Mouse (Mus musculus): Measurements from ENCODE around the gene Cacna1d. TPM values are rescaled to one million over a fixed set of nuclear protein-coding genes. Genes with fewer than 3 reads are reported as not detected.

The Cacna1d gene
- polyA plus RNA-seq (2014; fragmentation: Nextera tagmentation; extraction: Ambion mirVana): 10.5 and 13.5 TPM in 2 replicates

DNA sequence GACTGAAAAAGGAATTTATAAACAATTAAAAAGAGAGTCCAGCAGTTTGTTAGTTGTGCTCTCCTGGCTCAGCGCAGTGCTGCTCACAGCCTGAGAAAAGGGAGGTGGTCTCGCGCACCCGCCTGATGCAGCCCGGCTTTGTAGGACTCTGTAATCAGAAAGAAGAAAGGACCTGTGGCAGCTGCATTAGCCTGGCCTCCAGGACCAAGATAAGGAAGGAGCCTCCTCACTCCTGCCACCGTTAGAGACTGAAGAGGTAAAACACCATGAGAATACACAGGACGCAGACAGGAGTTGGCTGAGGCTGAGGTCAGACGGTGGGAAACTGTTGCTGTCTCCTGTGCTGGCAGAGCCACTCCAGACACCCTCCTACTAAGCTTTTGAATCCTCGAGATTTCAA lies at the start of gene Cacna1d:
Cacna1d (minus strand) TSS at position 114 of the 400 bp plus-strand sequence.
- Histone ChIP-seq H3K36me3 (replicated peaks; ENCODE audit: control insufficient read depth, insufficient read depth) (peaks cover 75% of the 10 kb centered on the region), H3K27me3 (ENCODE audit: control insufficient read depth, insufficient read depth, low read length) (no peaks in the 10 kb centered on the region), H3K4me2 (replicated peaks) (no peak within 1 kb of the TSS), H3K9ac (no peak within 1 kb of the TSS), H3K27ac (no peak within 1 kb of the TSS), H3K4me3 (replicated peaks; ENCODE audit: low read length) (no peak within 1 kb of the TSS), H3K4me1 (replicated peaks; ENCODE audit: control insufficient read depth, insufficient read depth, low read length) (no peaks in the 10 kb centered on the region), H3K9me3 (ENCODE audit: control insufficient read depth, low read length) (no peaks in the 10 kb centered on the region)
- 95% methylated on average over 9 of the region's 9 CpGs for WGBS
- no peak for DNase-seq (ENCODE audit: low spot score)
- ATAC-seq (ENCODE audit: low FRiP score): no peak

DNA sequence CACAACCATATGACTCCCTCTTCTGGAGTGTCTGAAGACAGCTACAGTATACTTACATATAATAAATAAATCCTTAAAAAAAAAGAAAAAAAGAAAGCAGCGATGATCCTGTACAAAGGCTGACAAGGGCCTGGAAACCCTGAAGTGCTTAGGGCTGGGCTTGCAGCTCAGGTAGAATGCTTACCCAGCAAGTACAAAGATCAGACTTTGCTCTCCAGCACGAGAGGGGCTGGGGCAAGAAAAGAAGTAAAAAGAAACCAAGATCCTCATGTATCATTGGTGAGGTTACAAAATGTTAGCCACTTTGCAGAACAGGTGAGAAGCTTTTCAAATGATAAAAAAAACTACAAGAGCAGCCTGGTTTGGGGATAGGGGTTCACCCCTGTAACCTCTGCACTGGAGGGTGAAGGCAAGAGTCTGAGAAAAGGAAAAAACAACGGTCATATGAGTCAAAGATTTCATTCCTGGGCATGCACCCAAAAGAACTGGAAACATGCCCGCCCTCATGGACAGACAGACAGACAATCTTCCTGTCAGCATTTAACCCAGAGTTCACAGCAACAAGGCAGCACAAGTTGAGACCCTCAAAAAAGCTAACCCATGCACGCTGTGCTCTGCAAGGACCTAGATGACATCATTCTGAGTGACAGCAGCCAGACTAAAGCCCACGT lies 42.7 kb upstream of the Cacna1d start:
- Histone ChIP-seq H3K4me1 (replicated peaks; ENCODE audit: control insufficient read depth, insufficient read depth, low read length) (peaks cover 5% of the 10 kb centered on the region; the same call in 1 of the 2 replicates), H3K27ac (no peak overlapping the region), H3K4me2 (replicated peaks) (no peak overlapping the region), H3K4me3 (replicated peaks; ENCODE audit: low read length) (no peak overlapping the region), H3K36me3 (replicated peaks; ENCODE audit: control insufficient read depth, insufficient read depth) (no peaks in the 10 kb centered on the region), H3K9ac (no peak overlapping the region), H3K27me3 (ENCODE audit: control insufficient read depth, insufficient read depth, low read length) (no peaks in the 10 kb centered on the region), H3K9me3 (ENCODE audit: control insufficient read depth, low read length) (no peaks in the 10 kb centered on the region)
- ATAC-seq (ENCODE audit: low FRiP score) (no peak), DNase-seq (ENCODE audit: low spot score) (no peak)
- WGBS: 78% methylated on average over 6 of the region's 6 CpGs

DNA sequence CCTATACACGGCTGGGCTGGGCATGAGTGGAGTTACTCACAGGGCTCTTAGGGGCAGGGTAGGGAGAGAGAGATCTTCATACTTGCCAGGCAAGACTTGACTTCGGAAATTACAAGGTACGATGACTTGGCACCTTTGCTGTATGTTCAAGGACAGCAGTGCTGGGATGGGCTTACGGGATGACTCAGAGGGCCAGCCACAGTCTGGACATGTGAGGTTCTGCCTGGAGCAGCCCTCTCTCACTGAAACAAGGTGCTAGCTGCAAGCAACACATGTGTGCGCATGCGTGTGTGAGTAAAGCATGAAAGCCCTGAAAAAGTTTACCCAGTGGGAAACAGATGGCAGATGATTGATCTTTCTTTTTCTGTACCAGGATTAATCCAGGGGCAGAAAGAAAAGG lies 40.6 kb upstream of the Cacna1d start:
- 88% methylated on average over 6 of the region's 6 CpGs for WGBS
- DNase-seq (ENCODE audit: low spot score): no peak

DNA sequence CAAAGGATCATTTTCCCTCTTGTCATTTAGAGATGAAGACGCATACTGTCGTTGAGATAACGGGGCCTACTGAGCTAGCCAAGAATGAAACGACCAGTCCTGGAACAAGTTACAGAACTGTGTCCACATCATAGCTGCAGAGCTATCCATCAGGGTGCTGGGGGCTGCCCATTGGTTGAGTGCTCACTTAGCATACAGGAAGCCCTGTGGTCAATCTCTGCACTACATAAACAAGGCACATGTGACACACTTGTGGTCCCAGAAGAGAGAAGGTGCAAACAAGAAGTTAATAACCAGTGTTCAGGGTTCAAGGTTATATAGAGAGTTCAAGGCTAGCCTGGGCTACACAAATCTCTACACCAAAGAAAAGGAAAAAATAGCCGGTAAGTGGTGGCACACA lies 40.2 kb upstream of the Cacna1d start:
- Histone ChIP-seq H3K27ac (no peak overlapping the region), H3K36me3 (replicated peaks; ENCODE audit: control insufficient read depth, insufficient read depth) (peaks cover 16% of the 10 kb centered on the region), H3K9ac (no peak overlapping the region), H3K27me3 (ENCODE audit: control insufficient read depth, insufficient read depth, low read length) (no peaks in the 10 kb centered on the region), H3K9me3 (ENCODE audit: control insufficient read depth, low read length) (no peaks in the 10 kb centered on the region), H3K4me3 (replicated peaks; ENCODE audit: low read length) (no peak overlapping the region), H3K4me1 (replicated peaks; ENCODE audit: control insufficient read depth, insufficient read depth, low read length) (peaks cover 5% of the 10 kb centered on the region; the same call in 1 of the 2 replicates), H3K4me2 (replicated peaks) (no peak overlapping the region)
- ATAC-seq (ENCODE audit: low FRiP score) (no peak), DNase-seq (ENCODE audit: low spot score) (no peak)
- 73% methylated on average over 5 of the region's 5 CpGs for WGBS

More for the DNA sequence above, 40.6 kb upstream of the Cacna1d start:
- peaks cover 5% of the 10 kb centered on the region; the same call in 1 of the 2 replicates for H3K4me1 ChIP-seq (replicated peaks; ENCODE audit: control insufficient read depth, insufficient read depth, low read length)
- no peak for ATAC-seq (ENCODE audit: low FRiP score)
- peaks cover 13% of the 10 kb centered on the region for H3K36me3 ChIP-seq (replicated peaks; ENCODE audit: control insufficient read depth, insufficient read depth)
- no peak overlapping the region for H3K9ac ChIP-seq
- H3K27ac ChIP-seq: no peak overlapping the region
- no peaks in the 10 kb centered on the region for H3K9me3 ChIP-seq (ENCODE audit: control insufficient read depth, low read length)
- H3K4me3 ChIP-seq (replicated peaks; ENCODE audit: low read length): no peak overlapping the region
- H3K4me2 ChIP-seq (replicated peaks): no peak overlapping the region
- H3K27me3 ChIP-seq (ENCODE audit: control insufficient read depth, insufficient read depth, low read length): no peaks in the 10 kb centered on the region

DNA sequence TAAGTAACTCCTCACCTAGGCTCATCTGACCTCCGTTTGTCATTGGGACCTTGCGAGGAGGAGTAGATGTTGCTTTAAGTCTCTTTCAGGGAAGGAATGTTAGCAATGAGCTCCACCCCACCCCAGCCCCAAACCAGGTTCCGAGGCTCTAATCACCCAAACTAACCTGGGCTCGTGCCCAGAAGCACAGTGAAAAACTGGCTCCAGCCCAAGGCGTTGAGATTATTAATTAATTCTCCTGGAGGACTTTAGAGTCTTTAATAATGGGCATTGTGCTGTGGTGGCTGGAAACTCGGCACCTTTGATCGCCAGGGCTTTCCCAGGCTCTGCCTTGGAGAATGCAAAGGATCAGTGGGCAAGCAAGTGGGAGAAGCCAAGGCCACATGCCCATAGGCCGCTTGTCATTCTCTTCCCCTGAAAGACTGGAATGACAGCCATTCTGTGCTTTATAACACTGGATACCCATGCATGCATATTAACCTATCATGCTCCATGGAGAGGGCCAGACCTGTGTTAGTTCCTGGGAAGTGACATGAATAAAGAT lies 39.5 kb upstream of the Cacna1d start:
- H3K9me3 ChIP-seq (ENCODE audit: control insufficient read depth, low read length): no peaks in the 10 kb centered on the region
- H3K36me3 ChIP-seq (replicated peaks; ENCODE audit: control insufficient read depth, insufficient read depth): peaks cover 22% of the 10 kb centered on the region
- ATAC-seq (ENCODE audit: low FRiP score) (peak; percentile 27; the same call in 1 of the 2 replicates), DNase-seq (ENCODE audit: low spot score) (peak; percentile 50)
- peaks cover 5% of the 10 kb centered on the region; the same call in 1 of the 2 replicates for H3K4me1 ChIP-seq (replicated peaks; ENCODE audit: control insufficient read depth, insufficient read depth, low read length)
- no peak overlapping the region for H3K4me3 ChIP-seq (replicated peaks; ENCODE audit: low read length)
- no peak overlapping the region for H3K4me2 ChIP-seq (replicated peaks)
- H3K27me3 ChIP-seq (ENCODE audit: control insufficient read depth, insufficient read depth, low read length): no peaks in the 10 kb centered on the region
- 0 out of 2 replicates have a peak overlapping the region, but pooled peaks have one; percentile 3 for H3K27ac ChIP-seq
- WGBS: 53% methylated on average over 8 of the region's 8 CpGs
- H3K9ac ChIP-seq: no peak overlapping the region

DNA sequence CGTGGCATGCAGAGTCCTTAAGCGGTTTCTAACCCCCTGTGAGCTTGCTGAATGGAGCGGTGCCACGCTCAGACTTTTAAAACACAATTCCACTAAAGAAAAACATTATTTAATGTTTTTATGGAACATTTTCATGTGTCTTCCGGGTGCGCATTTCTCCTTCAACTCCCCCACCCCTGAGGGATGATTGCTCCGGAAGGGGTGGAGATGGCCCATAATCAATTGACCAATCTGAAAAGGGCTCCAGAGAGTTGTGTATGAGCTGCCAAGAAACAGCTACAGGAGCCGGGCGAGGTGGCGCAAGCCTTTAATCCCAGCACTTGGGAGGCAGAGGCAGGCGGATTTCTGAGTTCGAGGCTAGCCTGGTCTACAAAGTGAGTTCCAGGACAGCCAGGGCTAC lies 38.2 kb upstream of the Cacna1d start:
- H3K4me1 ChIP-seq (replicated peaks; ENCODE audit: control insufficient read depth, insufficient read depth, low read length): peaks cover 5% of the 10 kb centered on the region; the same call in 1 of the 2 replicates
- WGBS: 92% methylated on average over 12 of the region's 12 CpGs
- H3K4me2 ChIP-seq (replicated peaks): no peak overlapping the region
- H3K36me3 ChIP-seq (replicated peaks; ENCODE audit: control insufficient read depth, insufficient read depth): peaks cover 36% of the 10 kb centered on the region
- no peak overlapping the region for H3K27ac ChIP-seq
- ATAC-seq (ENCODE audit: low FRiP score): no peak
- no peak overlapping the region for H3K4me3 ChIP-seq (replicated peaks; ENCODE audit: low read length)
- no peak overlapping the region for H3K9ac ChIP-seq
- H3K9me3 ChIP-seq (ENCODE audit: control insufficient read depth, low read length): no peaks in the 10 kb centered on the region
- no peak for DNase-seq (ENCODE audit: low spot score)
- no peaks in the 10 kb centered on the region for H3K27me3 ChIP-seq (ENCODE audit: control insufficient read depth, insufficient read depth, low read length)

DNA sequence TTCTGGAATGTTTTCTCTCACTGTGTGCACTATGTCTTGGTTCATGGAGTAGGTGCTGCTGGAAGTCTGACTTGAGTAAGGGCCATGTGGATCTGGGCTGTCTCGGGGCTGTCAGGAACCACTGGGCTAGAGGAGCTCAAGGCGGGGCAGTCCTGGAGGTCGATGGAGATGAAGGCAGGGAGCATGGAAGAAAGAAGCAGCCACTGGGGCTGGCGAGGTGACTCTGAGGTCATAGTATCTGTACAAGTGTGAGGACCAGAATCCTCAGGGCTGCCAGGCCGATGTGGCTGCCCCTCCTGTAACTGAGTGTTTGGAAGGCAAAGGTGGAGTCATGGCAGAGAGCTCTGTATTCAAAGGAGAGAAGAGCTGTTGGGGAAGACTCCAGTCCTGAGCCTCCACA lies 37.7 kb upstream of the Cacna1d start:
- Histone ChIP-seq H3K27me3 (ENCODE audit: control insufficient read depth, insufficient read depth, low read length) (no peaks in the 10 kb centered on the region), H3K4me1 (replicated peaks; ENCODE audit: control insufficient read depth, insufficient read depth, low read length) (peaks cover 5% of the 10 kb centered on the region; the same call in 1 of the 2 replicates), H3K4me2 (replicated peaks) (no peak overlapping the region), H3K4me3 (replicated peaks; ENCODE audit: low read length) (no peak overlapping the region), H3K9me3 (ENCODE audit: control insufficient read depth, low read length) (no peaks in the 10 kb centered on the region), H3K27ac (no peak overlapping the region), H3K36me3 (replicated peaks; ENCODE audit: control insufficient read depth, insufficient read depth) (peaks cover 40% of the 10 kb centered on the region), H3K9ac (no peak overlapping the region)
- WGBS: 84% methylated on average over 5 of the region's 5 CpGs
- no peak for DNase-seq (ENCODE audit: low spot score)
- no peak for ATAC-seq (ENCODE audit: low FRiP score)

DNA sequence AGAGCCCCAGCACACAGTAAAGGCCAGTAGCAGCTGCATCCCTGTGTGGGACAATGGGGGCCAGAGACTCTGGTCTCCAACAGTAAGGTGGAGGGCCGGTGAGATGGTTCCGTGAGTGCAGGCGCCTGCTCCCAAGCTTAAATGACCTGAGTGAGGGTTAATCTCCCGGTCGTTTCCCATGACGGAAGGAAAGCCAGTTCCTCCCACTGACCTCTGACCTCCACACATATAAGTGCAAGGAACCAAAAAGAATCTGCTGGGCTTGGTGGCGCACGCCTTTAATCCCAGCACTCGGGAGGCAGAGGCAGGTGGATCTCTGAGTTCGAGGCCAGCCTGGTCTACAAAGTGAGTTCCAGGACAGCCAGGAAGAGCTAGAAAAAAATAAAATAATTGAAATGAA lies 37.1 kb upstream of the Cacna1d start:
- Histone ChIP-seq H3K4me3 (replicated peaks; ENCODE audit: low read length) (no peak overlapping the region), H3K36me3 (replicated peaks; ENCODE audit: control insufficient read depth, insufficient read depth) (peaks cover 46% of the 10 kb centered on the region), H3K9ac (no peak overlapping the region), H3K27ac (no peak overlapping the region), H3K27me3 (ENCODE audit: control insufficient read depth, insufficient read depth, low read length) (no peaks in the 10 kb centered on the region), H3K4me2 (replicated peaks) (no peak overlapping the region), H3K4me1 (replicated peaks; ENCODE audit: control insufficient read depth, insufficient read depth, low read length) (peaks cover 5% of the 10 kb centered on the region; the same call in 1 of the 2 replicates), H3K9me3 (ENCODE audit: control insufficient read depth, low read length) (no peaks in the 10 kb centered on the region)
- DNase-seq (ENCODE audit: low spot score) (no peak), ATAC-seq (ENCODE audit: low FRiP score) (no peak)
- 90% methylated on average over 10 of the region's 10 CpGs for WGBS

DNA sequence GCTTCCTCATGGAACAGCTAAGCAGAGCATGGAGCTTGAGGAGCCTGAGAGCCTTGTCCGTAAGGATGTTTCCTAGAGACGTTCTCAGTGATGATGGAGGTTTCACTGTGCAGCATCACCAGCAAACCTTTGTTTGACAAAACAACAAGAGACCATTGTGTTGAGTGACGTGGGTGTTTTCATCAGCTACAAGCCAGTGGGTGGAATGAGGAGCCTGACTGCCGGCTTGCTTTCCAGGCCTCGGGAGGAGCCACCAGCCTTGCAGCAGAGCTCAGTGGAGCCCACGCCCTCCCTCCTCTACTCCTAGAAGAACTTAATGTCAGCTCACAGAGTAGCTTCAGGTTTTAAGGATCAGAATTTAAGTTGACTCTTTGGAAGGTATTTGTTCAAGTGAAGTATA lies 32.1 kb upstream of the Cacna1d start:
- no peak overlapping the region for H3K9ac ChIP-seq
- H3K9me3 ChIP-seq (ENCODE audit: control insufficient read depth, low read length): no peaks in the 10 kb centered on the region
- H3K4me2 ChIP-seq (replicated peaks): no peak overlapping the region
- no peak for ATAC-seq (ENCODE audit: low FRiP score)
- 70% methylated on average over 6 of the region's 6 CpGs for WGBS
- H3K4me1 ChIP-seq (replicated peaks; ENCODE audit: control insufficient read depth, insufficient read depth, low read length): no peaks in the 10 kb centered on the region
- H3K36me3 ChIP-seq (replicated peaks; ENCODE audit: control insufficient read depth, insufficient read depth): peaks cover 95% of the 10 kb centered on the region
- no peak overlapping the region for H3K27ac ChIP-seq
- no peak overlapping the region for H3K4me3 ChIP-seq (replicated peaks; ENCODE audit: low read length)
- H3K27me3 ChIP-seq (ENCODE audit: control insufficient read depth, insufficient read depth, low read length): no peaks in the 10 kb centered on the region
- no peak for DNase-seq (ENCODE audit: low spot score)

All from hindbrain, embryonic 14.5 days (tissue).